Mouse (Mus musculus) stomach, embryonic 16.5 days (tissue): Measurements from ENCODE around the gene Tmem222. TPM values are rescaled to one million over a fixed set of nuclear protein-coding genes. Genes with fewer than 3 reads are reported as not detected.

Experiments used
- ATAC-seq: fragments of 200-750 bp; cut with Nextera tagmentation; 2 replicates; pipeline ENCODE4 v1.8.0; 2017; ENCODE audit warnings: moderate number of reproducible peaks, moderate TSS enrichment; ENCODE audit not compliant: insufficient read depth, low FRiP score
- H3K27ac ChIP-seq: fragments of 300-500 bp; sonication (generic); 2 replicates; pipeline ENCODE4 v1.5.1; 2014; ENCODE audit warnings: low read length
- H3K27me3 ChIP-seq: fragments of 300-500 bp; sonication (generic); 2 replicates; pipeline ENCODE4 v1.6.1; 2014; ENCODE audit warnings: low read length, control low read depth, mixed read lengths; ENCODE audit not compliant: control insufficient read depth, insufficient read depth
- H3K36me3 ChIP-seq: fragments of 300-500 bp; sonication (generic); 2 replicates; pipeline ENCODE4 v1.6.1; 2014; ENCODE audit warnings: low read length; ENCODE audit not compliant: control insufficient read depth, insufficient read depth
- H3K4me1 ChIP-seq: fragments of 300-500 bp; sonication (generic); 2 replicates; pipeline ENCODE4 v1.6.1; 2014; ENCODE audit warnings: low read length, control low read depth, mixed read lengths; ENCODE audit not compliant: control insufficient read depth, insufficient read depth
- H3K4me2 ChIP-seq: fragments of 300-500 bp; sonication (generic); 2 replicates; pipeline ENCODE4 v1.6.1; 2014; ENCODE audit warnings: low read depth, low read length, mixed read lengths
- H3K4me3 ChIP-seq: fragments of 300-500 bp; sonication (generic); replicated peaks from 2 replicates; pipeline ENCODE4 v1.5.1; 2014; ENCODE audit warnings: mild to moderate bottlenecking, low read length
- H3K9ac ChIP-seq: fragments of 300-500 bp; sonication (generic); 2 replicates; pipeline ENCODE4 v1.6.1; 2014; ENCODE audit warnings: low read length
- H3K9me3 ChIP-seq: fragments of 300-500 bp; sonication (generic); replicated peaks from 2 replicates; pipeline ENCODE4 v1.6.1; 2016; ENCODE audit warnings: low read length, control low read depth; ENCODE audit not compliant: control insufficient read depth
- WGBS: fragments of 180-500 bp; shearing (Covaris S2); extraction: QIAGEN DNeasy Blood & Tissue Kit; methylation state at CpG from one replicate; pipeline ENCODE4 v1.1.7; 2014; 5-methylcytosine and 5-hydroxymethylcytosine counted together
- polyA plus RNA-seq: library from polyadenylated mRNA; unstranded; fragments of >200 nt; fragmentation: Nextera tagmentation; extraction: Ambion mirVana; gene quantifications from 2 replicates; pipeline ENCODE4 v1.2.1, GENCODE M21; 2015

Tmem222 gene
- polyA plus RNA-seq, 1 experiment from 2014 or later: 71.3 TPM

GRCm38 (mm10) chr4:133251214-133251613 lies 26.4 kb downstream of the Tmem222 start:
- 2% methylated on average over 31 of the region's 31 CpGs for WGBS
- Histone ChIP-seq H3K36me3 (no peaks in the 10 kb centered on the region), H3K9ac (peak overlapping the region; percentile 40), H3K27me3 (peaks cover 30% of the 10 kb centered on the region), H3K4me1 (peaks cover 18% of the 10 kb centered on the region), H3K27ac (peak overlapping the region; percentile 58; the same call in 1 of the 2 replicates), H3K4me2 (peak overlapping the region; percentile 63), H3K4me3 (peak overlapping the region; percentile 36), H3K9me3 (no peaks in the 10 kb centered on the region)
- no peak; the same call in 1 of the 2 replicates for ATAC-seq

GRCm38 (mm10) chr4:133250609-133251008 lies 27.0 kb downstream of the Tmem222 start:
- ATAC-seq: peak; percentile 52; the same call in 1 of the 2 replicates
- WGBS: 8% methylated on average over 22 of the region's 22 CpGs
- peak overlapping the region; percentile 53; the same call in 1 of the 2 replicates for H3K27ac ChIP-seq
- H3K36me3 ChIP-seq: no peaks in the 10 kb centered on the region
- peak overlapping the region; percentile 36 for H3K4me3 ChIP-seq
- H3K9me3 ChIP-seq: no peaks in the 10 kb centered on the region
- peaks cover 18% of the 10 kb centered on the region for H3K4me1 ChIP-seq
- H3K27me3 ChIP-seq: peaks cover 30% of the 10 kb centered on the region
- H3K9ac ChIP-seq: peak overlapping the region; percentile 40
- peak overlapping the region; percentile 63 for H3K4me2 ChIP-seq

GRCm38 (mm10) chr4:133247806-133248449 lies 29.7 kb downstream of the Tmem222 start:
- 58% methylated on average over 13 of the region's 13 CpGs for WGBS
- Histone ChIP-seq H3K27me3 (peaks cover 30% of the 10 kb centered on the region), H3K9ac (no peak overlapping the region), H3K27ac (no peak overlapping the region), H3K4me1 (peaks cover 16% of the 10 kb centered on the region), H3K4me3 (no peak overlapping the region), H3K9me3 (no peaks in the 10 kb centered on the region), H3K36me3 (no peaks in the 10 kb centered on the region), H3K4me2 (no peak overlapping the region)
- no peak for ATAC-seq

GRCm38 (mm10) chr4:133247072-133247471 lies 30.5 kb downstream of the Tmem222 start:
- ATAC-seq: no peak
- no peak overlapping the region for H3K4me2 ChIP-seq
- H3K27ac ChIP-seq: no peak overlapping the region
- H3K36me3 ChIP-seq: no peaks in the 10 kb centered on the region
- no peaks in the 10 kb centered on the region for H3K9me3 ChIP-seq
- H3K4me1 ChIP-seq: peaks cover 18% of the 10 kb centered on the region
- H3K4me3 ChIP-seq: no peak overlapping the region
- H3K27me3 ChIP-seq: peaks cover 30% of the 10 kb centered on the region
- WGBS: 34% methylated on average over 15 of the region's 15 CpGs
- H3K9ac ChIP-seq: peak overlapping the region; percentile 21; the same call in 1 of the 2 replicates

- H3K4me3 ChIP-seq: no peak overlapping the region
- no peak for ATAC-seq
- 70% methylated on average over 1 of the region's 1 CpGs for WGBS
- no peak overlapping the region for H3K9ac ChIP-seq
- H3K4me1 ChIP-seq: peaks cover 17% of the 10 kb centered on the region
- no peaks in the 10 kb centered on the region for H3K9me3 ChIP-seq
- H3K27me3 ChIP-seq: peaks cover 13% of the 10 kb centered on the region
- H3K4me2 ChIP-seq: no peak overlapping the region
- no peak overlapping the region for H3K27ac ChIP-seq
- no peaks in the 10 kb centered on the region for H3K36me3 ChIP-seq
Observed at GRCm38 (mm10) chr4:133244289-133244688, 33.3 kb downstream of the Tmem222 start.

- H3K4me3 ChIP-seq: no peak overlapping the region
- peaks cover 17% of the 10 kb centered on the region for H3K4me1 ChIP-seq
- H3K9ac ChIP-seq: peak overlapping the region; percentile 31; the same call in 1 of the 2 replicates
- no peak overlapping the region for H3K27ac ChIP-seq
- peaks cover 13% of the 10 kb centered on the region for H3K27me3 ChIP-seq
- H3K9me3 ChIP-seq: no peaks in the 10 kb centered on the region
- no peak overlapping the region for H3K4me2 ChIP-seq
- H3K36me3 ChIP-seq: no peaks in the 10 kb centered on the region
- no peak for ATAC-seq
- WGBS: 25% methylated on average over 13 of the region's 13 CpGs
Observed at GRCm38 (mm10) chr4:133243538-133243937, 34.1 kb downstream of the Tmem222 start.

GRCm38 (mm10) chr4:133242710-133243109 lies 34.9 kb downstream of the Tmem222 start:
- Histone ChIP-seq H3K4me2 (no peak overlapping the region), H3K27ac (no peak overlapping the region), H3K27me3 (peaks cover 9% of the 10 kb centered on the region), H3K4me3 (no peak overlapping the region), H3K9ac (no peak overlapping the region), H3K36me3 (no peaks in the 10 kb centered on the region), H3K9me3 (no peaks in the 10 kb centered on the region), H3K4me1 (peaks cover 17% of the 10 kb centered on the region)
- no peak for ATAC-seq
- WGBS: 72% methylated on average over 9 of the region's 9 CpGs

- H3K9ac ChIP-seq: peak overlapping the region; percentile 49; the same call in 1 of the 2 replicates
- no peaks in the 10 kb centered on the region for H3K9me3 ChIP-seq
- whole genome bisulfite sequencing: 23% methylated on average over 11 of the region's 11 CpGs
- H3K4me1 ChIP-seq: peaks cover 12% of the 10 kb centered on the region
- H3K27ac ChIP-seq: 0 out of 2 replicates have a peak overlapping the region, but pooled peaks have one; percentile 10
- no peaks in the 10 kb centered on the region for H3K36me3 ChIP-seq
- 0 out of 2 replicates have a peak, but pooled peaks cover under 1% of the 10 kb centered on the region for H3K27me3 ChIP-seq
- no peak for ATAC-seq
- H3K4me3 ChIP-seq: peak overlapping the region; percentile 71
- peak overlapping the region; percentile 96 for H3K4me2 ChIP-seq
Observed at GRCm38 (mm10) chr4:133241910-133242309, 35.7 kb downstream of the Tmem222 start.
